Mouse (Mus musculus): Measurements from ENCODE around the gene Tpk1.
"Not testable (repeated sequence)": the region's sequence is repeated elsewhere in the genome, so short reads cannot be mapped to it uniquely, and the experiment has no call there.

The Tpk1 gene

DNA sequence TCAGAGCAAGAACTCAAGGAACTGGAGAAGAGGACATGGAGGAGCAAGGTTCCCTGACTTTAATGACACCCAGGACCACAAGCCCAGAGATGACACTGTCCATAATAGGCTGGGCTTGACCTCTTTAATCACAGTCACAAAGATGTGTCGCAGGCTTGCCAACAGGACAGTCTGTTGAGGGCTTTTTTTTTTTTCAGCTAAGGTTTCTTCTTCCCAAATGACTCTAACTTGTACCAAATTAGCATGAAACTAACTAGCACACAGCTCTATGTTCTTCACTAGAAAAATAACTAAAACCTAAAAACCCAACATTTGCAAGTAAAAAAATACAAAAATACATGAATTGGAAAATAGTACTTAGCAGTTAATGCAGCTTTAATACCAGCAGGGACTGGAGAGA lies 27.2 kb downstream of the Tpk1 start:
- DNase-seq = no peak

DNA sequence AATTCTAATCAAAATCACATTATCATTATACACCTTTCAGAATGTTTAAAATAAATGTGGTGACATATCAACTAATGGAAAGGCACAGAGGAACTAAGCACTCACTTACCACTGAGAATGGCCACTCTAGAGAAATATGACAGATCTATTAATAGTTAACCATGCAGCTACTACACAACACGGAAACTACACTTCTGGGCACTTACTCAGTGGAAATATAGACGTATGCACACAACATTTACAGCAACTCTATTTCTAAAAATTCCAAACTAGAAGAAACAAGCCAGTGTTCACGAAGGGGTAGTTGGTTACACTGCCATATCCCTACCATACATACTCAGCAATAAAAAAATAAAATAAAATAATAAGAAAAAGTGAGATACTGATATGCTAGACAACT lies 28.0 kb downstream of the Tpk1 start:
- no peak for DNase-seq

DNA sequence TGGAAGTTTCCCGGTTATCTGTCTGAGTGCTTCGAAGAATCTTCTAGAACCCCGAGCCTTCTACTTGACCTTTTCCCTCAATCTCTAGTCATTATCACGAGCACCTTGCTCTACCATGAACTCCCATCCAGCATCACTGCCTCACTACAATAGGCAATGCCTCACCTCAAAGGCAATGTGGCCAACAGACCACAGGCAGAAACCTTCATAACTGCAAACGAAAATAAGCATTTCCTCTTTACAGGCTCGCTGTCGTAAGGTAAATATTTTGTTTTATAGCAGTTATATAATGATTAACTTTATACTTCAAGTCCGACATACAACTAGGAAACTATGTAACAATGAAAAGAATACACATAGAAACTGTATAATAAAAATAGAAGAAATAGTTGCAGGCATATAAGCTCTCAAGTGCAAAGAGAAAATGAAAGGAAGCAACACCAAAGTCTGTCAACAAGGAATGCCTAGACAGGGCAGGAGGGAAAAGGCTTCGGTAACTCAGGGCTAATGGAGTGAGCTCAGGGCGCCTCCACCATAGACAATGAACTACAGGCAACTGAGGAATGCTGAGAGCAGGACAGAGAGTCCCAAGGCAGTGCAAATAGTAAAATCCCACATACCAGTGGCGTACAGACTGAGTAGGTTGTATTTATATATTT lies 29.0 kb downstream of the Tpk1 start:
- no peak for DNase-seq

DNA sequence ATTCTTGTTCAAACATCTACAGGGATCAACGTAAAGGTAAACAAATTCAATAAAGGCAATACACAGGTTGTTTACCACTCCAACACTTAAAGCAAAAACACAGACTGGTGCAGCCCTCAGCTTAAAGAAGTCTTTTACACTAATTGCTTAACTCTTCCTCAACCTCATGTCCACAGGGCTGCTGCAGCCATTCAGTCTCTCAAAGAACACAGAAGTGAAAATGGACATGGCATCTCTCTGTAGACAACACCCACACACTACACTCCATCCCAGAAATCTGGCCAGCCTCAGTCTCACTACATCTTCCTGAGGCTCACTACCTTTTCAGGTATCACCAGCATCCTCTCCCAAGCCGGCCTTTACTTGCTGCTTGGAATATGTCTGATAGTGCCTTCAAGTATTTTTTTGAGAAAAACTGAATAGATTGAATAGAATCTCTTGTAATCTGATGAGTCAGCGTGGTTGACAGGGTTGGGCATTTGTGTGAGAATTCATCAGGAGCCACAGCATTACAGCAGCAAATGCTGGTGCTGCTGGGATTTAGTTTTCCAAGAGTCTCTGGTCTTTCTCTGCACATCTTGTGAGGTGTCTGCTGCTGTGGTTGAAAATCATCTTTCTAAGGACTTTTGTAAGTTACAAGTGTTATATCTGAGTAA lies 32.6 kb downstream of the Tpk1 start:
- DNase-seq = no peak

DNA sequence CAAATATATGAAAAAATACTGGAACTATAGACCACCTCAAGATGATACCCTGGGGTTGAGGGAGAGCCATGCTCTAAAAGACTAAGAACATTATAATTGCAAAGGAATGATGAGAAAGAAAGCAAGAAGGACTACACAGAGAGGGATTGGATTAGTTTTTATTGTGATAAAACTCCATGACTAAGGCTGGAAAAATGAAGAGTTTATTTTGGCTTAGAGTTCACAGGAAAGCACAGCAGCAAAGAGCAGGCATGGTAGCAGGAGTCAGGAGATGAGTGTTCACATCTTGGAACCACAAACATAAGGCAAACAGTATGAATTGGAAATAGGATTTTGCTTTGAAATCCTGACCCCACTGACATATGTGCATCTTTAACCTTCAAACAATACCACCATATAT lies 33.2 kb downstream of the Tpk1 start:
- DNase-seq = no peak

DNA sequence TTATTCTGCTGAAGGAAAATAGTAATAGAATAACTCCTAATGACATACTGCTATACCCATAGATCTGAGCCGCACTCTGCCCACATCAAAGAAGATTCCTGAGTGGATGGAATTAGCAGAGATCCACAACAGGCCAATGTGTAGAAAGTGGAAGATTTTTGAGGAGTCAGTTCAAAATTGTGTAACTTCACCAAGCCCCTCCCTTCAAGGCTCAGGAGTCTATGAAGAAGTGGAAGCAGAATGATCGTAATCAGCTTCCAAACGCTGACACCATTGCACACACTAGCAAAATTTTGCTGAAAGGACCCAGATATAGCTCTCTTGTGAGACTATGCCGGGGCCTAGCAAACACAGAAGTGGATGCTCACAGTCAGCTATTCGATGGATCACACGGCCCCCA lies 42.6 kb downstream of the Tpk1 start:
- DNase-seq = not testable (repeated sequence)

DNA sequence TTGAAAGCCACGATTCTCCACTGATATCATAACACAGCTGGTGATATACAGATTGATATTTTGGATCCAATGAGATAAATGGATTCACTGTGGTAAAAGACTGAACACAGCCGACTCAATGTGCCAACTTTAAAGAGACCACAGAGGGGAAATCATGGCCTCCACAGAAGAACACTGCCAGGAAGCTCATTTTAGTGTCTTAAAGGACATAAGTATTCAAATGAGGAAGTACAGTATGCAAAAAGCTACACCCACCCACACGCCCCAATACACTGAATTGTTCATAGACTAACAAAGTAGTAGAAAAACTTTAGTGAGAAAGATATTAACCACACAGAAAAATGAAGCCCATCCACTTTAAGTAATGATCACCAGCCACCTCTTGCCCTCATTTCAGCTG lies 46.8 kb downstream of the Tpk1 start:
- DNase-seq = peak in 1 of 2 experiments; percentile 2

DNA sequence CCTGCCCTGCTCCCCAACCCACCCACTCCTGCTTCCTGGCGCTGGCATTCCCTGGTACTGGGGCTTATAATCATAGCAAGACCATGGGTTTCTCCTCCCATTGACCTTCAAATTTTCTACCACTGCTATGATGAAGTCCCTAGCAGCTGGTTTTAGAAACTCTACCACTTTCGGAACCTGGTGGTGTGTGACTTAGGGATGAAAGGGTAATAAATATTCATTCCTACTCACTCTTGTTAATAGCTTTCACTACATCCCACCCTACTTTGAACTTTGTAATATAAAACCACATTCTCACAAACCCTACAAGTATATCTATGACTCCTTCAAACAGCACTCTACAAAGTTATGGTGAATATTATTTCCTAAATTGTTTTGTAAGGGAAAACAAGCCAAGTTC lies 54.3 kb downstream of the Tpk1 start:
- DNase-seq = no peak

DNA sequence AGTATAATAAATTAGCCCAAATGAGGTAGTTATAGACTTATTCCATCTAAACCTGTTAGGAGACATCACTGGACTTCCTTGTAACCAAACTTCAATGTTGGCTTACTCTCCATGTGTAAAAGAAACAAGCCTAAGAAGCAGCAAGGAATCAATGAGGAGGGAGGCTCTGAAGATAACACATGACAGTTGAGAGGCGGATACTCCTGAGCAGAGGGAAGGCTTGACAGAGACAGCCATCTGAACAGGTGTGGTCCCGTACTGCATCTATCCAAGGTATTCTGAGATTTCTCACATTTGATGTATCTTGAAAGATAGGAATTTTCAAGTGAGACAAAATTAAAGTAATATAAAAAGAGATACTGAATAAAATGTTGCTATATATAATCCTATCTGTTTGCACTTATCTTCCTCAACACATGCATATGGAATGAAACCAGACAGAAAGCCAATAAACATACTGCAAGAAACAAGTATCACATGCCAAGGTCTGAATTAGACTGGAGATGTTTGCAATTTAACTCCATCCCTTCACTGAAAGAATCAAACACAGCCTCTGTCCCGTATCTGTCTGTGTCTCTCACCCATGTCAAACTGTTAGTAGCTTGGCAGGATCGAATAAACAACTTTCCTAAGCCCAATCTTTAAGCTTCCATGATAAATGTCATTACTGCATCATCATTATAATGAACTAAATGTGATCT lies 75.1 kb downstream of the Tpk1 start:
- DNase-seq = no peak

DNA sequence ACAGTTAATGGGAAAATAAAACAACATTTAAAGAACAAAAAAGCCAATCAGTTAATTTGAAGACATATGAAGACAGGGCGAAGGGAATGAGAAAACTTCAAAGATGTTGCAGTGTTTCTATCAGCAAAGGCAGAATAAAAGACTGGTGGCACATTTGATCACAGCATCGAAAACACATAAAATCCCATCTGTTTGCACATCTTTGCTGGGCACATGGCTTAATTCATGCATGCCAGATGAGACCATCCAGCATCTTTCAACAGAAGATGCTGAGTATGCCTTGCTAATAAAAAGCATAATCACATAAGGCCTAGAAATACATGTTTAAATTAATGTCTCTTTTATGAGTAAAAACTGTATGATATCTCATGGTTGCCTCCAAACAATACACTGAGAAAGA lies 80.8 kb downstream of the Tpk1 start:
- no peak for DNase-seq

DNA sequence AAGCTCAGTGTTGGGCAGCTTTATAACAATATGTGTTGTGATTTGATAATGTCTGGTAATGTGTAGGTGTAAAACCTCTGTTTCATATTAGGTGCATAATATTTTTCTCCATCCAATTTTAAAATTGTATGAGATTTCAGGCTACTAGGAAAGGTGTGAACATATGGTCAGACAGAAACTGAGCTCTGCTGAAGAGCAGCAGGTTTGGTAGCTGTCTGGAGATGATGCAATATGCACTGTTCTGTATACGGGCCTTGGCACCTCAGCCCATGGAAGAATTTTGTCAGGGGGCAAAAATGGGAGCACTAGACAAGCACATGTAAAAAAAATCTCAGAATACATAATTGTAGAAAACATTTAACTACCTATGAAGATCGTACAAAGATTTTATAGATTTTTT lies 84.3 kb downstream of the Tpk1 start:
- DNase-seq = no peak

DNA sequence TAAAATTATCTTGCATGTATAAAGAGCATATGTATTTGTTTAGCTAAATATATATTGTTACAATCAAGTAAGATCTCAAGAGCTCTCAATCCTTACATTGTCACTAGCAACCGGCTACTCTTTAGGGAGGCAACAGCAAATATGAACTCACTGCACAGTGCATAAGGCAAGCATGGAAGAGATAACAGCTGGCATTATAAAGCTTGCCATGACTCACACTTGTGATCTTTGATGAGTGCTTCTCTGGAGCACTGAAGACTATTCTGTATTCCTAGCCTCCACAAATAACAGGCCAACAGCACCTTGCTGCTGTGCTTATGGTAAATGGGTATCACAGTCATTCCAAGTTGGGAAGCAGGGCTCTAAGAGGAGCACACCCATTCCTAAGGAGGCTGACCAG lies 98.2 kb downstream of the Tpk1 start:
- DNase-seq = no peak

DNA sequence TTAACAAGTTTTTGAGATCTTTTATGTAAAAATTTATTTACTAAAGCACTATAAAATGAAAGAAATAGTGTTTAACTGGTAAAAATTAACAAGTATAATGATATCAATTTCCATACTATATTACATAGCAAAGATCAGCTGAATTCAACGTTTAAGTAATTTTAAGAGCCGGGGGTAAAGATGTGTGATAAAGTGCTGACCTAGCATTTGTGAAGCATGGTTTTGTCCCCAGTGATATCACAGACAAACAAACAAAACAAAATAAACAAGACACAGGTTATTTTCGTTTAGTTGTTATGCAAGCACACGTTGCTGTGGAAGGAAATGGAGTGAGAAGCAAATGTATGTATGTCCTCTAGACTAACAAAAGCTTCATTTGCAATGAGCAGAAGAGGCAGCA lies 103.6 kb downstream of the Tpk1 start:
- no peak for DNase-seq

DNA sequence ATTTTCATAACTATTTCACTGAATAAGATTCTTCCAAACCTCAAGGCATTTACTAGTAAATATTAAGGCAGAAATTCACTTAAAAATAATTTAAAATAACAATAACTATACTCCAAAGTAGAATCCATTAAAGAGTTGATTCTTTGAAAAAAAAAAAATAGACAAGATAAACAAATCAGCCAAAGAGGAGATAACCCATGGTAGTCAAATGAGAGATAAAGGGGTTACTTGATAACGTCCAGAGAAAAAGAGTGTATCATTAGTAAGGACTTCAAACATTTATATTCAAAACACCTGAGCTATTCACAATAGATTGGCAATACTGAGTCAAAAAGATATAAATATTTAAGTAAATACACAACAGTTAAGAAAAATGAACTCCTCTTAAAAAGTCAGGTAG lies 114.7 kb downstream of the Tpk1 start:
- DNase-seq = no peak

DNA sequence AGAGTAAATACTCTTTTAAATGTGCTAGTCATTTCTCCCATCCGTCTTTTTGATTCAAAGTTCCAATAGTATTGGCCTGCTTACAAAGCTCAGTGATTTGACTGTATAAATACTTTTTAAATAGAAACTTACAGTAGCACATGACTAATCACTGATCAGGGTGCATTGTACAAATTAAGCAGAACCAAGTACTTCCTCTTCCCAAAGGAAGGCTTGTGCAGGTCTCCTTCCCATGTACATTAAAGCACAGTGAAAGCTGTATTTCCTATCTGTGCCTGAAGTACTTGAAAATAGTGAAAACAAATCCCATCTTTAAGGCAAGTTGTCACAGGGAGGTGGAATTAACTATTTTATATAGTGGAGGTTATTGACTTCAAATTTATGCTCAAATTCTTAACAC lies 119.5 kb downstream of the Tpk1 start:
- DNase-seq = no peak

DNA sequence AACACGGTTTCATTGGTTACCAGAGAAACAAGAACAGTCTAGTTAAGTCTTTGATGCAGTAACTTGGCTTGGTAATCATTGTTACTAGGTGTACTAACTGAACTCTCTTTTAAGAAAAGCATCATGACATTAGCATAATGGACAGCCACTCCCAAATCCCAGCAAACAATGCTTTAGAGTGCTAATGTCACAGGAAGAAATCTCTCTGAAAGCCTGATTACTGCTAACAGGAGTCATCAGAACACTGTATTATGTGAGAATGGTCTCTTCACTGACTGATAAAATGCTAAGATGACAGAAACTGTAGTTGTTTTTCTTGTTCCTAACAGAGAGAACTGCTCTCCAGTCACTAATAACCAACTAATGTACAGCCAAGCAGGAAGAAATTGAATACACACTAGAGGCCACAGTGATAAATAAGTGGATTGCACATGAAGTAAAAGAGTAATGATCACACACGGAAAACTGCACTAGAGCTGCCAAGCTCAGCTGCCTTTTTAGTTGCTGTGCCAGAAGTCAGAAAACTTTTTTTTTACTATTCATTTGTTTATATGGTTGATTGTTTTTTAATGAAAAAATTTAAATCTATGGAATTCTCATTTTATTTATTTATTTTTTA lies 128.7 kb downstream of the Tpk1 start:
- DNase-seq = no peak

DNA sequence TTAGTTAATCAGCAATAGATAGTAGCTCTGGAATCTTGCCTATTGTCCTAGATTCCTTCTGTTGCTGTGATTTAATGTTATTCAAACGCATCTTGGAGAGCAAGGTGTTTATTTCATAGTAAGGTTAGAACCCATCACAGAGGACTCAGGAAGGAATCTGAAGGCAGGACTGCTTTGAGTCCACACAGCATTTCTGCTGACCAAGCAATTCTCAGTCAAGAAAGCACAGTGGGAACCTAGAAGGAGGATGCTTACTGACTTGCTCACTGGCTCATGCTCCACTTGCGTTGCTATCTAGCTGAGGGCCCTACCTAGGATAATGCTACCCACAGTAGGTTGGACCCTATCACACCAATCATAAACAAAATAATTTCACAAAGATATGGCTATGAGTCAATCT lies 130.6 kb downstream of the Tpk1 start:
- no peak for DNase-seq

DNA sequence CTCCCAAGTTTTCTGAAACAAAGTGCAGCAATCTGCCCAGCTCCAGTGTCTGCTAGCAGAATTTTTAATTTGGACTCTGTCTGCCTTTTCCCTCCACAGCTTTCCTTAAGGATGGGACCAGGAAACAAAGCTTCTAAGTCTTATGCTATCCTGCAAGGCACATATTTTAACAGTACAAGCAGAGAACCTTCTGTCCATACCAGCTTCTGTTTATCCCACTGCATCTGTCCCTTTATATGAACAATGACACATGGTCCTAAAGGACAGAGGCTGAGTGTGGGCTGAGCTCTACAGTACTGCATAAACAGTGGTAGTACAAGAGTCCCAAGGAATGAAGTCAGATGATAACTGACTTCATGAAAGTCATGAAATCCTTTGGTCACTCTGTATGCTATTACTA lies 132.8 kb downstream of the Tpk1 start:
- no peak for DNase-seq

DNA sequence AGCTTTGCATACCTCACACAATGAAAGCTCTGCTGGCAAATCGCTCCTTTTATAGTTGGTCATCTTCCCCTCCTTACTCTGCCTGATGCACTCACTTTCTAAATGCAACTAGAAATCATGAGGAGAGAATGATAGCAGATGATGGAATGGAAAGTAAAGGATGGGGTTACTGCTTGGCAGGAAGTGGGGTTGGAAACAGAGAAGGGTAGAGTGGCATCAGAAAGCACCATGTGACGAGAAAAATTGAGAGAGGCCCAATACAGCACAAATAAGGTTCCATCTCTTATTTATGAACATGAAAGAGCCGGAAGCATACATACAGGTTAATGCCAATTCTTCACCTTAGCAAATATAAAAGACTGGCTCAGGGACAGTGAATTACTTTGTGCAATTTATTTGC lies 133.3 kb downstream of the Tpk1 start:
- DNase-seq = no peak

DNA sequence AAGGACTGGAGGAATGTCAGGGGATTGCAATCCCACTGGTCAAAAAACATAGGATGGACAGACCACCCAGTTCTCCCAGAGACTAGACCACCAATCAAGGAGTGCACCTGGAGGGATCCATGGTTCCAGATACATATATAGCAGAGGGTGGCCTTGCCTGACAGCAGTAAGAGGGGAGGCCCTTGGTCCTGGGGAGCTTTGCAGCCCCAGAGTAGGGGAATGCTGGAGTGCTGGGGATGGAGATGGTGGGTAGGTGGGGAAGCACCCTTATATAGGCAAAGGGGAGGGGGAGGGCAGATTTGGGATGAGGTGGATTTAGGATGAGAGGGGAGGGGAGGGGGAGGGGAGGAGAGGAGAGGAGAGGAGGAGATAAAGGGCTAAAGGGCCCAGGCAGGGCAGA lies 134.1 kb downstream of the Tpk1 start:
- no peak for DNase-seq

DNA sequence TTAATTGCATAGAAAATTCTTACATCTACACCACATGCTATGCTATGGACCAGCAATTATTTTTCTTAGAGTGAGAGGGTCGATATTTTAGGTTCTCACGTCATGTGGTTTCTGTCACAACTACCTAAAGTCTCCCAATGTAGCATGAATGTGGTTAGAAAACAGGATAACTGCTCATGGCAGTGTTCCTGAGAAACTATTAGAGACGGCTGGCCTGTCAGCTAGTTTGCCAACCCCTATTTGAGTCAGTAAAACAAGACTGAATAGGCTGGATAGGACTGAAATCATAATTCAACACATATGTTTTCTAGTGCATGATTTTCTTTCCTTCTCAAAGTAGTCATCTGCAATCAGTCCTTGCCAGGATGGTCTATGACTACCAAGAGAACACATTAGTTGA lies 137.1 kb downstream of the Tpk1 start:
- DNase-seq = no peak

DNA sequence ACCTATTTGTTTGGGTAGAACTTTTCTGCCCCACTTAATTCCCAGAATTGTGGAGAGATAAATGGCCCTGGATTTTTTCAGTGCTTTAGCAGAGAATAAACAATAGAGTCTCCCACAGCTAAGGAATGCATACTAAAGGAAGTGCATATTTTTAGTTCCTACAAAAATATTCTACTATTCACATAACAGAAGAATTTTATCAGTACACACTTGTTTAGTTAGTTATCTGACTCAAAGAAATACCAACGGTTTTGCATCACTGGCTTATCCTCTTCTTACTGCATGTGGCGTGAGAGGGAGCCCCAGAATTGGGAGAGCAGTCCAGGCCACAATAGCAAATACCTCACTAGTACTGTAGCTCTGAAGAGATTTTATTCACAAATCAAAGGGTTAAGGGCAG lies 141.1 kb downstream of the Tpk1 start:
- no peak for DNase-seq

DNA sequence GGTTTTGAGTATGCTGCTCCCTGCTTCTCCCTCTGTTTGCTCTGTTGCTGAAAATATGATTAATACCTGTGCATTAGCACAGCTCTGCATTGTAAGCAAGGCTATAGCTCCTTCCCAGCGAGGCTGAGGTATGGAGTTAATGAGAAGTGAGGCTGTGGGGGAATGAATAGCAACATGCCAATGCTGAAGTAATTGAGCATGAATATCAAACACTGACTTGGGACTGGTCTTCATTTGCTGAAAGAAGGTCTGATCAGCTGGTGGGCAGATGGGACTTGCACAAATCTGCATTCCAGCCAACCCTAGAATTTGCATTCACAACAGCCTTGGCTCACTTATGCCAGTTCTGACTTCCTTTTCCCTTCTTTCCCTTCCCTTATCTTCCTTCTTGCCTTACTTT lies 144.0 kb downstream of the Tpk1 start:
- DNase-seq = no peak

DNA sequence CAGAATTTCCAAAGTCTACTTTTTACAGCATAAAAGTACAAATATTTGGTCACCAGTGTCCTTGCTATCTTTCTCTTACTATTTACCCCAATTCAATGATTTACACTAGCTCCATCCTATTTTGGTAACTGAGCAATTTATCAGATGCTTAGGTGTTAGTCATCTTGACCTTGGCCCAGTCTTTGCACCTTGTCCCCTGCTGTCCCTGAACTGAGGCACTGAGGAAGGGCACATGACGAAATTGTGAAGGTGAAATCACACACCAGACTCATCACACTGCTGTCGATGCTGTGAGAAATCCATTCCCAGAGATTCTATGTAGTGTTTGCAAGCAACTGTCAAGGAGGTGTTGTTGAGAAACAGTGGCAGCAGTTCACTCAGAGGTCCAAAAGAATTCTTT lies 145.9 kb downstream of the Tpk1 start:
- no peak for DNase-seq
